Mouse (Mus musculus) stomach, postnatal 0 days (tissue): ENCODE results near the gene Clca3a1. TPM values are rescaled to one million over a fixed set of nuclear protein-coding genes. Genes with fewer than 3 reads are reported as not detected.

ENCODE experiments used
- ATAC-seq: fragments of 200-750 bp; cut with Nextera tagmentation; 2 replicates; pipeline ENCODE4 v1.8.0; 2017; ENCODE audit not compliant: low FRiP score, low TSS enrichment
- DNase-seq: peaks from one replicate; pipeline ENCODE4 v3.0.0-alpha.2; 2016; ENCODE audit warnings: low spot score
- H3K27ac ChIP-seq: fragments of 300-500 bp; sonication (generic); replicated peaks from 2 replicates; pipeline ENCODE4 v1.5.1; 2014; ENCODE audit warnings: mild to moderate bottlenecking, control low read depth
- H3K27me3 ChIP-seq: fragments of 300-500 bp; sonication (generic); 2 replicates; pipeline ENCODE4 v1.6.1; 2014; ENCODE audit warnings: low read length; ENCODE audit not compliant: control insufficient read depth, insufficient read depth
- H3K36me3 ChIP-seq: fragments of 300-500 bp; sonication (generic); 2 replicates; pipeline ENCODE4 v1.6.1; 2014; ENCODE audit warnings: low read length, mixed read lengths; ENCODE audit not compliant: control insufficient read depth, insufficient read depth
- H3K4me1 ChIP-seq: fragments of 300-500 bp; sonication (generic); replicated peaks from 2 replicates; pipeline ENCODE4 v1.6.1; 2014; ENCODE audit warnings: antibody characterized with exemption; ENCODE audit not compliant: control insufficient read depth, insufficient read depth
- H3K4me2 ChIP-seq: fragments of 300-500 bp; sonication (generic); replicated peaks from 2 replicates; pipeline ENCODE4 v1.6.1; 2014; ENCODE audit warnings: low read depth, mild to moderate bottlenecking, control low read depth, moderate library complexity
- H3K4me3 ChIP-seq: fragments of 300-500 bp; sonication (generic); 2 replicates; pipeline ENCODE4 v1.5.1; 2014; ENCODE audit warnings: low read depth, low read length, control low read depth
- H3K9ac ChIP-seq: fragments of 300-500 bp; sonication (generic); 2 replicates; pipeline ENCODE4 v1.6.1; 2014; ENCODE audit warnings: mild to moderate bottlenecking, low read length, control low read depth, mixed read lengths
- H3K9me3 ChIP-seq: fragments of 300-500 bp; sonication (generic); 2 replicates; pipeline ENCODE4 v1.6.1; 2016; ENCODE audit warnings: low read length; ENCODE audit not compliant: control insufficient read depth
- CTCF ChIP-seq: IDR thresholded peaks from 2 replicates; pipeline ENCODE4 v1.5.1; 2016; ENCODE audit warnings: antibody characterized with exemption, low read depth, mild to moderate bottlenecking, moderate library complexity
- EP300 ChIP-seq: optimal IDR thresholded peaks from 2 replicates; pipeline ENCODE3; 2016; ENCODE audit warnings: antibody characterized with exemption
- WGBS: fragments of 180-500 bp; shearing (Covaris S2); extraction: QIAGEN DNeasy Blood & Tissue Kit; methylation state at CpG from one replicate; pipeline ENCODE4 v1.1.7; 2014; 5-methylcytosine and 5-hydroxymethylcytosine counted together
- polyA plus RNA-seq: library from polyadenylated mRNA; unstranded; fragments of >200 nt; fragmentation: Nextera tagmentation; extraction: Ambion mirVana; gene quantifications from 2 replicates; pipeline ENCODE4 v1.2.1, GENCODE M21; 2015

Clca3a1 gene
- polyA plus RNA-seq, 1 experiment from 2014 or later, result 0.82 TPM

GRCm38 (mm10) chr3:144703959-144704358, 56.8 kb downstream of the Clca3a1 start:
- H3K27me3 ChIP-seq, result no peaks in the 10 kb centered on the region
- no peaks in the 10 kb centered on the region for H3K4me1 ChIP-seq
- 51% methylated on average over 6 of the region's 6 CpGs for WGBS
- peaks cover 8% of the 10 kb centered on the region; the same call in 1 of the 2 replicates for H3K36me3 ChIP-seq
- DNase-seq (no peak), ATAC-seq (peak; percentile 63; the same call in 1 of the 2 replicates)
- no peak overlapping the region for H3K4me3 ChIP-seq
- H3K27ac ChIP-seq, result no peak overlapping the region
- H3K4me2 ChIP-seq, result no peak overlapping the region
- no peak overlapping the region for H3K9ac ChIP-seq
- TF ChIP-seq CTCF (no peak), EP300 (no peak)
- no peaks in the 10 kb centered on the region for H3K9me3 ChIP-seq

- 83% methylated on average over 5 of the region's 5 CpGs for WGBS
- Histone ChIP-seq H3K4me1 (no peaks in the 10 kb centered on the region), H3K9ac (no peak overlapping the region), H3K27ac (no peak overlapping the region), H3K27me3 (no peaks in the 10 kb centered on the region), H3K9me3 (no peaks in the 10 kb centered on the region), H3K4me3 (no peak overlapping the region), H3K36me3 (peaks cover 24% of the 10 kb centered on the region), H3K4me2 (no peak overlapping the region)
- no peak for ATAC-seq
- no peak for TF ChIP-seq EP300
- TF ChIP-seq CTCF, result no peak
- DNase-seq, result no peak
Measured at GRCm38 (mm10) chr3:144698790-144699433, 61.9 kb downstream of the Clca3a1 start.

GRCm38 (mm10) chr3:144697942-144698341, 62.8 kb downstream of the Clca3a1 start:
- no peak overlapping the region for H3K4me3 ChIP-seq
- no peaks in the 10 kb centered on the region for H3K27me3 ChIP-seq
- no peaks in the 10 kb centered on the region for H3K9me3 ChIP-seq
- ATAC-seq, result no peak
- no peaks in the 10 kb centered on the region for H3K4me1 ChIP-seq
- H3K27ac ChIP-seq, result no peak overlapping the region
- peaks cover 30% of the 10 kb centered on the region for H3K36me3 ChIP-seq
- TF ChIP-seq EP300, result no peak
- TF ChIP-seq CTCF, result no peak
- no peak for DNase-seq
- H3K4me2 ChIP-seq, result no peak overlapping the region
- 79% methylated on average over 3 of the region's 3 CpGs for WGBS
- H3K9ac ChIP-seq, result no peak overlapping the region

- H3K4me1 ChIP-seq, result no peaks in the 10 kb centered on the region
- H3K9ac ChIP-seq, result no peak overlapping the region
- H3K27me3 ChIP-seq, result no peaks in the 10 kb centered on the region
- DNase-seq (no peak), ATAC-seq (no peak)
- no peak for TF ChIP-seq CTCF
- TF ChIP-seq EP300, result no peak
- H3K27ac ChIP-seq, result no peak overlapping the region
- 50% methylated on average over 5 of the region's 5 CpGs for WGBS
- no peak overlapping the region for H3K4me2 ChIP-seq
- no peak overlapping the region for H3K4me3 ChIP-seq
- H3K36me3 ChIP-seq, result peaks cover 30% of the 10 kb centered on the region
- H3K9me3 ChIP-seq, result no peaks in the 10 kb centered on the region
Measured at GRCm38 (mm10) chr3:144697154-144697553, 63.6 kb downstream of the Clca3a1 start.

- no peak overlapping the region for H3K27ac ChIP-seq
- peak; percentile 56; the same call in 1 of the 2 replicates for ATAC-seq
Measured at GRCm38 (mm10) chr3:144694941-144695340, 65.8 kb downstream of the Clca3a1 start.

GRCm38 (mm10) chr3:144694040-144694439, 66.7 kb downstream of the Clca3a1 start:
- Histone ChIP-seq H3K27ac (no peak overlapping the region), H3K4me2 (no peak overlapping the region), H3K9ac (no peak overlapping the region), H3K4me1 (no peaks in the 10 kb centered on the region), H3K36me3 (peaks cover 24% of the 10 kb centered on the region), H3K27me3 (no peaks in the 10 kb centered on the region), H3K9me3 (no peaks in the 10 kb centered on the region), H3K4me3 (no peak overlapping the region)
- no peak for TF ChIP-seq CTCF
- TF ChIP-seq EP300, result no peak
- DNase-seq (no peak), ATAC-seq (no peak)
- WGBS, result 94% methylated on average over 10 of the region's 10 CpGs

More at GRCm38 (mm10) chr3:144694941-144695340, 65.8 kb downstream of the Clca3a1 start:
- no peak overlapping the region for H3K4me3 ChIP-seq
- peaks cover 27% of the 10 kb centered on the region for H3K36me3 ChIP-seq
- TF ChIP-seq EP300 (no peak), CTCF (no peak)
- no peak overlapping the region for H3K4me2 ChIP-seq
- H3K9ac ChIP-seq, result no peak overlapping the region
- H3K9me3 ChIP-seq, result no peaks in the 10 kb centered on the region
- H3K27me3 ChIP-seq, result no peaks in the 10 kb centered on the region
- H3K4me1 ChIP-seq, result no peaks in the 10 kb centered on the region
- WGBS, result 56% methylated on average over 7 of the region's 7 CpGs
- no peak for DNase-seq
